Mouse (Mus musculus): Measurements from ENCODE around the gene Psg28. TPM values are rescaled to one million over a fixed set of nuclear protein-coding genes. Genes with fewer than 3 reads are reported as not detected.
"Not testable (repeated sequence)": the region's sequence is repeated elsewhere in the genome, so short reads cannot be mapped to it uniquely, and the experiment has no call there.

The Psg28 gene
- not detected in 2 replicates for polyA plus RNA-seq (2015; fragmentation: Nextera tagmentation; extraction: Ambion mirVana)

GRCm38 (mm10) chr7:18431941-18432340 is at the start of gene Psg28:
TSS of gene Psg28 (minus strand) at chr7:18432041.
- not testable (repeated sequence) for H3K27me3 ChIP-seq (ENCODE audit: insufficient read depth, low read length); H3K27ac ChIP-seq; ATAC-seq (replicated peaks; ENCODE audit: low FRiP score, low read depth); DNase-seq (ENCODE audit: low spot score); H3K4me2 ChIP-seq (ENCODE audit: low read length); H3K4me1 ChIP-seq (replicated peaks; ENCODE audit: insufficient read depth, low read length); H3K9me3 ChIP-seq (replicated peaks; ENCODE audit: low read length); H3K36me3 ChIP-seq (ENCODE audit: insufficient read depth, low read length); H3K4me3 ChIP-seq (replicated peaks; ENCODE audit: low read depth, low read length); H3K9ac ChIP-seq (ENCODE audit: low read depth, low read length)
- 78% methylated on average over 2 of the region's 2 CpGs for WGBS

DNA sequence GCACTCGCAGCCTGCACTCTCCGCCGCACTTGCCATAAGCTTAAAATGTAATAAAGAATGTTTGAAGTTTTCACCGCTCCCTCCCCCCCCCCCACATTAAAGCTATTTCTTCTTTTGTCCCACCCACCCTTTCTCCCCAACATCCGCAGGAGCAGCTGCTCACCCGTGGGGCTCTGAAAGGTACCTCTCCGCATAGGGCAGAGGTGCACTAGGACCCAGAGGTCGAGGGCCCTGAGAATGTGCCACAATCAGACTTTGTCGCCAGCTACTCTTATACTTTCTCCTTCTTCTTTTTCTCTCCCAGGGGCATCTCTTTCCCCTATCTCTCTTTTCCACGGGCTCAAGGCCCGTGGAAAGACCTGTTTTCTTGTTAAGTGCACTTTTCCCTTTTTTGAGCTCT is 28.4 kb downstream of the Psg28 start:
- Histone ChIP-seq H3K4me3 (replicated peaks; ENCODE audit: low read depth, low read length) (no peak overlapping the region), H3K4me1 (replicated peaks; ENCODE audit: insufficient read depth, low read length) (no peaks in the 10 kb centered on the region), H3K4me2 (ENCODE audit: low read length) (no peak overlapping the region), H3K9me3 (replicated peaks; ENCODE audit: low read length) (peaks cover 9% of the 10 kb centered on the region; the same call in 1 of the 2 replicates), H3K36me3 (ENCODE audit: insufficient read depth, low read length) (no peaks in the 10 kb centered on the region), H3K9ac (ENCODE audit: low read depth, low read length) (no peak overlapping the region), H3K27me3 (ENCODE audit: insufficient read depth, low read length) (no peaks in the 10 kb centered on the region), H3K27ac (no peak overlapping the region)
- no peak for TF ChIP-seq CTCF (IDR thresholded peaks at IDR 0.05; ENCODE audit: low read depth)
- 54% methylated on average over 11 of the region's 11 CpGs for whole genome bisulfite sequencing
- ATAC-seq (replicated peaks; ENCODE audit: low FRiP score, low read depth) (no peak), DNase-seq (ENCODE audit: low spot score) (no peak)

DNA sequence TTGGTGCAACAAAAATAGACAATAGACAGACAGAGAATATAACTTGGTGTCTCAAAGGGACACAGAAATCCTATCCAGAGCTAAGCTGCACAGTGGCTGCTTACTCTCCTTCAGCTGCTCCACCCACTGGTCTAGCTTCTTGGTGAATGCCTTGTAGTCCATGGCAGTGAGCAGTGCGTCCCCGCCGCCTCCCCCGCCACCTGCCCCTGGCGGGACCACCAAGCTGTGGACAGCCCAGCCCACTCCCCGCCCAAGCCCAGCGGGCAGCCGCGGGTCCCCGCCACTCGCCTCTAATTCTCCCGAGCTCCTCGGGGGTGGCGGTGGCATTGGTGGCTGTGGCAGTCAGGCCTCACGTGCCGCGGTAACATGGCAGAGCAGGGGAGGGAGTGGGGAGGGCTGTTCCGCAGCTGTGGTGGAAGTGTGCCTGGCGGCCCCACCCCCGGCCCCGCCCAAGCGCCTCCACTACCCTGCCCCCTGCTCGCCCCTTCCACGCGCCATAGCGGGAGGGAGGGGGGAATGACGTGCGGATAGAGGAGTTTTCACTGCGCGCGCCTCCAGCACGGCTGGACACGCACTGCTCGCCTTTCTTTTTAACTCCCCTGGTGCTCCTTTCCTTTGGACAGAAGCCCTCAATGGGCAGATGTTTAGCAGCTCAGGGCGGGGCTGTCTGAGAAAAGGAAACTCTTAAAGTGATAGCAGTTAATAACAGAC is 29.2 kb downstream of the Psg28 start:
- Histone ChIP-seq H3K27me3 (ENCODE audit: insufficient read depth, low read length) (no peaks in the 10 kb centered on the region), H3K9me3 (replicated peaks; ENCODE audit: low read length) (peaks cover 9% of the 10 kb centered on the region; the same call in 1 of the 2 replicates), H3K4me3 (replicated peaks; ENCODE audit: low read depth, low read length) (no peak overlapping the region), H3K9ac (ENCODE audit: low read depth, low read length) (no peak overlapping the region), H3K27ac (no peak overlapping the region), H3K4me2 (ENCODE audit: low read length) (no peak overlapping the region), H3K4me1 (replicated peaks; ENCODE audit: insufficient read depth, low read length) (no peaks in the 10 kb centered on the region), H3K36me3 (ENCODE audit: insufficient read depth, low read length) (no peaks in the 10 kb centered on the region)
- DNase-seq (ENCODE audit: low spot score) (no peak), ATAC-seq (replicated peaks; ENCODE audit: low FRiP score, low read depth) (no peak)
- WGBS, result 34% methylated on average over 35 of the region's 35 CpGs
- no peak for TF ChIP-seq CTCF (IDR thresholded peaks at IDR 0.05; ENCODE audit: low read depth)

DNA sequence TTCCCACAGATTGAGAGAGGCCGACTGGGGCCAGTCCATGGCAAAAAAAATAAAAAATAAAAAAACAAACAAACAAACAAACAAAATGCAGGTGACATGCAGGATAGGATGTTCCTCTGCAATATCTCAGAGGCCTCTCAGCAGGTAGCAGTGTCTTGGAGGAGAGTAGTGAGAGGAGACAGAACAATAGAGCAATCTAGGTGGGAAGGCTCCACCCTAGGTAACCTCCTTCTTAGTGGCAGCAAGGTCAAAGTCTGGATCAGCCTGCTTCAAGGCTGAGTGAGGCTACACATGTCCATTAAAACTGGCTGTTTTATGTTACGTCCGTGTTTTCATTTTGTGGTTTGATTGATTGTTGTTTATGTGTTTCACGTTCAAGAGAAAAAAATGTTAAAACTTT is 40.4 kb downstream of the Psg28 start:
- H3K27me3 ChIP-seq (ENCODE audit: insufficient read depth, low read length); DNase-seq (ENCODE audit: low spot score); H3K36me3 ChIP-seq (ENCODE audit: insufficient read depth, low read length); H3K9ac ChIP-seq (ENCODE audit: low read depth, low read length); H3K4me3 ChIP-seq (replicated peaks; ENCODE audit: low read depth, low read length); H3K9me3 ChIP-seq (replicated peaks; ENCODE audit: low read length); H3K4me1 ChIP-seq (replicated peaks; ENCODE audit: insufficient read depth, low read length); ATAC-seq (replicated peaks; ENCODE audit: low FRiP score, low read depth); H3K4me2 ChIP-seq (ENCODE audit: low read length); H3K27ac ChIP-seq: not testable (repeated sequence)
- 68% methylated on average over 4 of the region's 4 CpGs for WGBS

DNA sequence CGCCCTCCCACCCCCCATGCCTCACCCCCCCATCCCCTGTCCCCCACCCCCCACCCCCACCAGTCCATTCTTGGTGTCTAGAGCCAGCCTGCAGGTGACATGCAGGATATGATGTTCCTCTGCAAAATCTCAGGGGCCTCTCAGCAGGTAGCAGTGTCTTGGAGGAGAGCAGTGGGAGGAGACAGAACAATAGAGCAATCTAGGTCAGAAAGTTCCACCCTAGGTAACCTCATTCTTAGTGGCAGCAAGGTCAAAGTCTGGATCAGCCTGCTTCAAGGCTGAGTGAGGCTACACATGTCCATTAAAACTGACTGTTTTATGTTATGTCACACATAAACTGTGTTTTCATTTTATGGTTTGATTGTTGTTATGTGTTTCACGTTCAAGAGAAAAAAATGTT is 53.5 kb downstream of the Psg28 start:
- DNase-seq (ENCODE audit: low spot score) (no peak), ATAC-seq (replicated peaks; ENCODE audit: low FRiP score, low read depth) (no peak)
- 40% methylated on average over 2 of the region's 2 CpGs for WGBS
- Histone ChIP-seq H3K9me3 (replicated peaks; ENCODE audit: low read length) (no peaks in the 10 kb centered on the region), H3K27me3 (ENCODE audit: insufficient read depth, low read length) (no peaks in the 10 kb centered on the region), H3K36me3 (ENCODE audit: insufficient read depth, low read length) (no peaks in the 10 kb centered on the region), H3K9ac (ENCODE audit: low read depth, low read length) (no peak overlapping the region), H3K4me2 (ENCODE audit: low read length) (no peak overlapping the region), H3K4me3 (replicated peaks; ENCODE audit: low read depth, low read length) (no peak overlapping the region), H3K27ac (no peak overlapping the region), H3K4me1 (replicated peaks; ENCODE audit: insufficient read depth, low read length) (no peaks in the 10 kb centered on the region)
- TF ChIP-seq CTCF (IDR thresholded peaks at IDR 0.05; ENCODE audit: low read depth), result no peak

Small RNA genes lying within 50 kb of the gene (microRNA-seq; reads per million reads assigned to microRNA genes)
- gene Gm24715, result not detected

Other genes with a start within 250 kb of the Psg28 start
- not detected in 2 replicates for gene Mill1, start 186.7 kb downstream of the Psg28 start, polyA plus RNA-seq (2015; fragmentation: Nextera tagmentation; extraction: Ambion mirVana)
- gene Psg18, start 77.0 kb downstream of the Psg28 start, polyA plus RNA-seq (2015; fragmentation: Nextera tagmentation; extraction: Ambion mirVana), result not detected in 2 replicates
- gene Psg26, start 52.1 kb upstream of the Psg28 start, polyA plus RNA-seq (2015; fragmentation: Nextera tagmentation; extraction: Ambion mirVana), result not detected in 2 replicates
- not detected in 2 replicates for gene Psg25, start 100.2 kb upstream of the Psg28 start, polyA plus RNA-seq (2015; fragmentation: Nextera tagmentation; extraction: Ambion mirVana)
- not detected in 2 replicates for gene Psg27, start 135.3 kb upstream of the Psg28 start, polyA plus RNA-seq (2015; fragmentation: Nextera tagmentation; extraction: Ambion mirVana)
- not detected in 2 replicates for gene Psg23, start 184.5 kb upstream of the Psg28 start, polyA plus RNA-seq (2015; fragmentation: Nextera tagmentation; extraction: Ambion mirVana)
- not detected in 2 replicates for gene Psg21, start 224.7 kb upstream of the Psg28 start, polyA plus RNA-seq (2015; fragmentation: Nextera tagmentation; extraction: Ambion mirVana)

Data from kidney, postnatal 0 days (tissue).